Mouse (Mus musculus) neural tube, embryonic 12.5 days (tissue): ENCODE measurements at regions not wholly inside any gene's neighbourhood (a gene's known extent, or its start where the extent isn't known, plus 50 kb on each side); places are given as distances from the start of the nearest gene placed in this dataset.

Experiments
- ATAC-seq: fragments of 200-750 bp; cut with Nextera tagmentation; 2 replicates; pipeline ENCODE4 v1.8.0; 2017; ENCODE audit warnings: low read depth, mild to moderate bottlenecking, moderate TSS enrichment, moderate library complexity; ENCODE audit not compliant: low FRiP score
- H3K27ac ChIP-seq: fragments of 300-500 bp; sonication (generic); 2 replicates; pipeline ENCODE4 v1.5.1; 2016
- H3K27me3 ChIP-seq: fragments of 300-500 bp; sonication (generic); replicated peaks from 2 replicates; pipeline ENCODE4 v1.6.1; 2016; ENCODE audit warnings: mild to moderate bottlenecking
- H3K36me3 ChIP-seq: fragments of 300-500 bp; sonication (generic); 2 replicates; pipeline ENCODE4 v1.6.1; 2016; ENCODE audit warnings: mild to moderate bottlenecking
- H3K4me1 ChIP-seq: fragments of 300-500 bp; sonication (generic); 2 replicates; pipeline ENCODE4 v1.6.1; 2016
- H3K4me2 ChIP-seq: fragments of 300-500 bp; sonication (generic); replicated peaks from 2 replicates; pipeline ENCODE4 v1.6.1; 2016; ENCODE audit warnings: mild to moderate bottlenecking
- H3K4me3 ChIP-seq: fragments of 300-500 bp; sonication (generic); 2 replicates; pipeline ENCODE4 v1.5.1; 2016
- H3K9ac ChIP-seq: fragments of 300-500 bp; sonication (generic); 2 replicates; pipeline ENCODE4 v1.6.1; 2016; ENCODE audit warnings: mild to moderate bottlenecking
- H3K9me3 ChIP-seq: fragments of 300-500 bp; sonication (generic); 2 replicates; pipeline ENCODE4 v1.6.1; 2016; ENCODE audit warnings: mild to moderate bottlenecking
- WGBS: fragments of 180-500 bp; shearing (Covaris S2); methylation state at CpG from one replicate; pipeline ENCODE4 v1.1.7; 2016; 5-methylcytosine and 5-hydroxymethylcytosine counted together

- no peaks in the 10 kb centered on the region for H3K36me3 ChIP-seq
- no peaks in the 10 kb centered on the region for H3K4me1 ChIP-seq
- H3K27ac ChIP-seq = no peak overlapping the region
- no peak overlapping the region for H3K4me3 ChIP-seq
- H3K9ac ChIP-seq = no peak overlapping the region
- no peak for ATAC-seq
- no peak overlapping the region for H3K4me2 ChIP-seq
- no peaks in the 10 kb centered on the region for H3K9me3 ChIP-seq
- 80% methylated on average over 9 of the region's 9 CpGs for WGBS
- no peaks in the 10 kb centered on the region for H3K27me3 ChIP-seq
Measured at GRCm38 (mm10) chr1:39089875-39090274, 103.7 kb upstream of the Npas2 start.

- H3K36me3 ChIP-seq = no peaks in the 10 kb centered on the region
- WGBS = 89% methylated on average over 8 of the region's 8 CpGs
- ATAC-seq = no peak
- H3K9ac ChIP-seq = no peak overlapping the region
- H3K27me3 ChIP-seq = no peaks in the 10 kb centered on the region
- H3K4me3 ChIP-seq = no peak overlapping the region
- H3K4me1 ChIP-seq = no peaks in the 10 kb centered on the region
- no peak overlapping the region for H3K4me2 ChIP-seq
- H3K9me3 ChIP-seq = no peaks in the 10 kb centered on the region
- H3K27ac ChIP-seq = no peak overlapping the region
Measured at GRCm38 (mm10) chr1:39091121-39091520, 102.4 kb upstream of the Npas2 start.

- H3K4me3 ChIP-seq = no peak overlapping the region
- no peaks in the 10 kb centered on the region for H3K36me3 ChIP-seq
- no peaks in the 10 kb centered on the region for H3K9me3 ChIP-seq
- no peak overlapping the region for H3K27ac ChIP-seq
- H3K4me2 ChIP-seq = no peak overlapping the region
- no peaks in the 10 kb centered on the region for H3K4me1 ChIP-seq
- H3K27me3 ChIP-seq = no peaks in the 10 kb centered on the region
- ATAC-seq = no peak
- WGBS = 85% methylated on average over 3 of the region's 3 CpGs
- no peak overlapping the region for H3K9ac ChIP-seq
Measured at GRCm38 (mm10) chr1:39091638-39092037, 101.9 kb upstream of the Npas2 start.

GRCm38 (mm10) chr1:39093291-39093690 lies 100.2 kb upstream of the Npas2 start:
- ATAC-seq = no peak
- no peaks in the 10 kb centered on the region for H3K27me3 ChIP-seq
- no peak overlapping the region for H3K27ac ChIP-seq
- no peak overlapping the region for H3K4me3 ChIP-seq
- WGBS = 88% methylated on average over 4 of the region's 4 CpGs
- no peaks in the 10 kb centered on the region for H3K4me1 ChIP-seq
- no peak overlapping the region for H3K4me2 ChIP-seq
- H3K9me3 ChIP-seq = no peaks in the 10 kb centered on the region
- no peak overlapping the region for H3K9ac ChIP-seq
- H3K36me3 ChIP-seq = no peaks in the 10 kb centered on the region

GRCm38 (mm10) chr1:39094001-39094400 lies 99.5 kb upstream of the Npas2 start:
- 91% methylated on average over 8 of the region's 8 CpGs for WGBS
- no peak for ATAC-seq
- Histone ChIP-seq H3K9ac (no peak overlapping the region), H3K27me3 (no peaks in the 10 kb centered on the region), H3K27ac (no peak overlapping the region), H3K4me3 (no peak overlapping the region), H3K36me3 (no peaks in the 10 kb centered on the region), H3K4me1 (no peaks in the 10 kb centered on the region), H3K4me2 (no peak overlapping the region), H3K9me3 (no peaks in the 10 kb centered on the region)

- Histone ChIP-seq H3K4me2 (no peak overlapping the region), H3K4me1 (no peaks in the 10 kb centered on the region), H3K27ac (no peak overlapping the region), H3K4me3 (no peak overlapping the region), H3K36me3 (no peaks in the 10 kb centered on the region), H3K27me3 (no peaks in the 10 kb centered on the region), H3K9ac (no peak overlapping the region), H3K9me3 (no peaks in the 10 kb centered on the region)
- ATAC-seq = no peak
- 92% methylated on average over 8 of the region's 8 CpGs for WGBS
Measured at GRCm38 (mm10) chr1:39095901-39096300, 97.6 kb upstream of the Npas2 start.

- H3K27me3 ChIP-seq = no peaks in the 10 kb centered on the region
- 91% methylated on average over 3 of the region's 3 CpGs for WGBS
- no peaks in the 10 kb centered on the region for H3K9me3 ChIP-seq
- no peaks in the 10 kb centered on the region for H3K4me1 ChIP-seq
- no peak for ATAC-seq
- H3K9ac ChIP-seq = no peak overlapping the region
- no peaks in the 10 kb centered on the region for H3K36me3 ChIP-seq
- no peak overlapping the region for H3K4me2 ChIP-seq
- H3K4me3 ChIP-seq = no peak overlapping the region
- no peak overlapping the region for H3K27ac ChIP-seq
Measured at GRCm38 (mm10) chr1:39096726-39097125, 96.8 kb upstream of the Npas2 start.

- Histone ChIP-seq H3K9ac (no peak overlapping the region), H3K4me3 (no peak overlapping the region), H3K4me1 (no peaks in the 10 kb centered on the region), H3K9me3 (no peaks in the 10 kb centered on the region), H3K27ac (no peak overlapping the region), H3K27me3 (no peaks in the 10 kb centered on the region), H3K4me2 (no peak overlapping the region), H3K36me3 (no peaks in the 10 kb centered on the region)
- ATAC-seq = no peak
- 92% methylated on average over 10 of the region's 10 CpGs for WGBS
Measured at GRCm38 (mm10) chr1:39097499-39097898, 96.0 kb upstream of the Npas2 start.

GRCm38 (mm10) chr1:39098154-39098553 lies 95.4 kb upstream of the Npas2 start:
- ATAC-seq = no peak
- no peaks in the 10 kb centered on the region for H3K4me1 ChIP-seq
- H3K9me3 ChIP-seq = no peaks in the 10 kb centered on the region
- no peak overlapping the region for H3K4me3 ChIP-seq
- no peak overlapping the region for H3K9ac ChIP-seq
- no peaks in the 10 kb centered on the region for H3K36me3 ChIP-seq
- H3K4me2 ChIP-seq = no peak overlapping the region
- no peaks in the 10 kb centered on the region for H3K27me3 ChIP-seq
- 88% methylated on average over 5 of the region's 5 CpGs for WGBS
- no peak overlapping the region for H3K27ac ChIP-seq

- no peaks in the 10 kb centered on the region for H3K4me1 ChIP-seq
- H3K9me3 ChIP-seq = no peaks in the 10 kb centered on the region
- ATAC-seq = no peak
- no peaks in the 10 kb centered on the region for H3K27me3 ChIP-seq
- no peak overlapping the region for H3K27ac ChIP-seq
- no peak overlapping the region for H3K4me2 ChIP-seq
- 90% methylated on average over 7 of the region's 7 CpGs for WGBS
- H3K9ac ChIP-seq = no peak overlapping the region
- no peaks in the 10 kb centered on the region for H3K36me3 ChIP-seq
- H3K4me3 ChIP-seq = no peak overlapping the region
Measured at GRCm38 (mm10) chr1:39099246-39099645, 94.3 kb upstream of the Npas2 start.

GRCm38 (mm10) chr1:39100492-39100891 lies 93.0 kb upstream of the Npas2 start:
- Histone ChIP-seq H3K4me3 (no peak overlapping the region), H3K27ac (no peak overlapping the region), H3K9ac (no peak overlapping the region), H3K4me2 (no peak overlapping the region), H3K4me1 (no peaks in the 10 kb centered on the region), H3K36me3 (no peaks in the 10 kb centered on the region), H3K9me3 (no peaks in the 10 kb centered on the region), H3K27me3 (no peaks in the 10 kb centered on the region)
- no peak for ATAC-seq

GRCm38 (mm10) chr1:39102126-39102905 lies 91.2 kb upstream of the Npas2 start:
- no peak overlapping the region for H3K9ac ChIP-seq
- ATAC-seq = no peak
- H3K4me1 ChIP-seq = no peaks in the 10 kb centered on the region
- no peaks in the 10 kb centered on the region for H3K27me3 ChIP-seq
- no peaks in the 10 kb centered on the region for H3K36me3 ChIP-seq
- H3K9me3 ChIP-seq = no peaks in the 10 kb centered on the region
- no peak overlapping the region for H3K4me3 ChIP-seq
- 91% methylated on average over 8 of the region's 8 CpGs for WGBS
- no peak overlapping the region for H3K27ac ChIP-seq
- H3K4me2 ChIP-seq = no peak overlapping the region
